Mouse (Mus musculus) G1E (cell line): ENCODE results near the gene Pgm5. TPM values are rescaled to one million over a fixed set of nuclear protein-coding genes. Genes with fewer than 3 reads are reported as not detected.

Source experiments
- ATAC-seq: 2 replicates; pipeline ENCODE4 v1.8.0; 2016; ENCODE audit warnings: mild to moderate bottlenecking; ENCODE audit not compliant: insufficient number of reproducible peaks, poor library complexity, low FRiP score, severe bottlenecking; ENCODE audit errors: extremely low read depth
- DNase-seq: peaks from one replicate; pipeline ENCODE4 v3.0.0; 2012; ENCODE audit warnings: low spot score
- H3K27me3 ChIP-seq: 2 replicates; pipeline ENCODE4 v1.6.1; 2012; ENCODE audit warnings: mild to moderate bottlenecking, low read length, inconsistent platforms; ENCODE audit not compliant: insufficient read depth
- H3K36me3 ChIP-seq: replicated peaks from 2 replicates; pipeline ENCODE3; 2012; ENCODE audit warnings: mild to moderate bottlenecking, inconsistent platforms
- H3K4me1 ChIP-seq: 2 replicates; pipeline ENCODE4 v1.6.1; 2012; ENCODE audit warnings: low read depth, low read length, inconsistent platforms, mixed read lengths; ENCODE audit not compliant: insufficient read depth
- H3K4me3 ChIP-seq: 2 replicates; pipeline ENCODE4 v1.5.1; 2012; ENCODE audit warnings: low read depth, mild to moderate bottlenecking, inconsistent platforms, low read length, moderate library complexity, mixed read lengths
- H3K9me3 ChIP-seq: replicated peaks from 2 replicates; pipeline ENCODE4 v1.6.1; 2012; ENCODE audit warnings: inconsistent platforms
- CTCF ChIP-seq: IDR thresholded peaks from 2 replicates; pipeline ENCODE4 v1.5.1; 2012; ENCODE audit warnings: low read depth, low read length, inconsistent platforms, mixed read lengths
- GATA1 ChIP-seq: IDR thresholded peaks from 2 replicates; pipeline ENCODE4 v1.6.1; 2012; ENCODE audit warnings: borderline replicate concordance, low read length, inconsistent platforms, mixed read lengths
- GATA2 ChIP-seq: IDR thresholded peaks from 2 replicates; pipeline ENCODE4 v1.6.1; 2012; ENCODE audit warnings: low read depth, low read length, inconsistent platforms, borderline replicate concordance
- POLR2AphosphoS5 ChIP-seq: IDR thresholded peaks from 2 replicates; pipeline ENCODE4 v1.6.1; 2012; ENCODE audit warnings: low read depth, low read length, inconsistent platforms; ENCODE audit not compliant: insufficient replicate concordance
- TAL1 ChIP-seq: conservative IDR thresholded peaks from 2 replicates; pipeline ENCODE4 v1.6.1; 2012; ENCODE audit warnings: low read depth, low read length, inconsistent platforms, mixed read lengths
- polyA plus RNA-seq: library from polyadenylated mRNA; stranded (reverse); fragments of >175 nt; gene quantifications from 2 replicates; pipeline ENCODE4 v1.2.3, GENCODE M21; 2012
- total RNA-seq, 2 experiments: library from RNA; stranded (forward) in 1 of 2; stranded (reverse) in 1 of 2; fragments of 200-1000 nt in 1 of 2; fragments of >200 nt in 1 of 2; fragmentation: Nextera tagmentation in 1 of 2; gene quantifications; 2 replicates each; pipeline ENCODE4 v1.2.3; 2014 to 2017

The Pgm5 gene
- total and polyA plus RNA-seq, 3 experiments = 0.16 TPM; not detected in 2

- no peaks in the 10 kb centered on the region for H3K4me1 ChIP-seq
- DNase-seq = no peak
- H3K27me3 ChIP-seq = no peaks in the 10 kb centered on the region
- no peak for ATAC-seq
- TF ChIP-seq TAL1 (no peak), POLR2AphosphoS5 (no peak), GATA1 (no peak), GATA2 (no peak)
- H3K4me3 ChIP-seq = no peak overlapping the region
- no peaks in the 10 kb centered on the region for H3K36me3 ChIP-seq
- H3K9me3 ChIP-seq = no peaks in the 10 kb centered on the region
Observed at GRCm38 (mm10) chr19:24689531-24689930, 172.1 kb downstream of the Pgm5 start.

GRCm38 (mm10) chr19:24688327-24688726 is 173.3 kb downstream of the Pgm5 start:
- H3K9me3 ChIP-seq = no peaks in the 10 kb centered on the region
- no peak for ATAC-seq

GRCm38 (mm10) chr19:24686411-24686810 is 175.2 kb downstream of the Pgm5 start:
- H3K36me3 ChIP-seq = no peaks in the 10 kb centered on the region
- H3K27me3 ChIP-seq = peaks cover 4% of the 10 kb centered on the region; the same call in 1 of the 2 replicates
- H3K4me1 ChIP-seq = no peaks in the 10 kb centered on the region
- H3K4me3 ChIP-seq = no peak overlapping the region
- no peak for ATAC-seq
- no peak for TF ChIP-seq GATA1
- DNase-seq = no peak
- no peaks in the 10 kb centered on the region for H3K9me3 ChIP-seq

More at GRCm38 (mm10) chr19:24688327-24688726, 173.3 kb downstream of the Pgm5 start:
- Histone ChIP-seq H3K4me1 (no peaks in the 10 kb centered on the region), H3K36me3 (no peaks in the 10 kb centered on the region), H3K4me3 (no peak overlapping the region), H3K27me3 (peaks cover 2% of the 10 kb centered on the region; the same call in 1 of the 2 replicates)
- DNase-seq = no peak
- TF ChIP-seq TAL1 (no peak), POLR2AphosphoS5 (no peak), CTCF (no peak), GATA1 (no peak), GATA2 (no peak)

GRCm38 (mm10) chr19:24683016-24683720 is 178.5 kb downstream of the Pgm5 start:
- ATAC-seq = no peak
- no peak overlapping the region for H3K4me3 ChIP-seq
- no peak for DNase-seq
- no peaks in the 10 kb centered on the region for H3K9me3 ChIP-seq
- H3K27me3 ChIP-seq = peaks cover 4% of the 10 kb centered on the region; the same call in 1 of the 2 replicates
- H3K4me1 ChIP-seq = no peaks in the 10 kb centered on the region
- H3K36me3 ChIP-seq = no peaks in the 10 kb centered on the region
- TF ChIP-seq GATA1 (no peak), POLR2AphosphoS5 (no peak), CTCF (no peak), TAL1 (no peak), GATA2 (no peak)

- Histone ChIP-seq H3K9me3 (no peaks in the 10 kb centered on the region), H3K36me3 (no peaks in the 10 kb centered on the region), H3K4me1 (no peaks in the 10 kb centered on the region), H3K4me3 (no peak overlapping the region), H3K27me3 (peaks cover 5% of the 10 kb centered on the region; the same call in 1 of the 2 replicates)
- no peak for TF ChIP-seq POLR2AphosphoS5
- no peak for TF ChIP-seq GATA2
- no peak for TF ChIP-seq TAL1
- TF ChIP-seq CTCF = no peak
- TF ChIP-seq GATA1 = no peak
- DNase-seq (no peak), ATAC-seq (no peak)
Observed at GRCm38 (mm10) chr19:24677242-24677984, 184.2 kb downstream of the Pgm5 start.

GRCm38 (mm10) chr19:24676429-24676828 is 185.2 kb downstream of the Pgm5 start:
- Histone ChIP-seq H3K4me3 (no peak overlapping the region), H3K36me3 (no peaks in the 10 kb centered on the region), H3K27me3 (peaks cover 11% of the 10 kb centered on the region; the same call in 1 of the 2 replicates), H3K9me3 (no peaks in the 10 kb centered on the region), H3K4me1 (no peaks in the 10 kb centered on the region)
- TF ChIP-seq GATA2 (no peak), POLR2AphosphoS5 (no peak), TAL1 (no peak), CTCF (no peak)
- ATAC-seq (no peak), DNase-seq (no peak)
